Mouse (Mus musculus): ENCODE data around the gene Olfr146. TPM values are rescaled to one million over a fixed set of nuclear protein-coding genes. Genes with fewer than 3 reads are reported as not detected.

Gene Olfr146
- not detected for polyA plus RNA-seq (2017; shearing (Covaris generic))

DNA sequence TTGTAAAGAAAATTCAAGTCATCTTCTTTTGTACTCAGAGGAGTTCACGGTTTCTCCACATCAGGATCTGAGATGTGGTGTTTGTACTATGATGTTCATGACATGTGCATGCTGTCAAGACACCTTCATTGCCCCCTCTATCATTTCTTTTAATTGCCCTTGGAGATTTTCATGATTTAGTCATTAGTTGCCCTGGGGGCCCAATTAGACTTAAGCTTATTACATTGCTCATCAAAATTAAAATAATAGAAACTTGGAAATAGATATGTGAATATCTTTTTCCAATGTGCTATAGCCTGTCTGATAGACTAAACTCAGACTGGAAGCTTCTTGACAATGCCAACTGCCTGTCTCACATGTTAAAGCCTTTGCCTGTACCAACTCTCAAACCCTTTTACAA is at the start of gene Olfr146:
Gene Olfr146 (minus strand): TSS at position 101 of the 400 bp plus-strand sequence.

GRCm38 (mm10) chr9:39064851-39065250 is 41.7 kb upstream of the Olfr146 start, which contains the start of gene Olfr937:
Gene Olfr937, minus strand, starts transcription at chr9:39064951.

GRCm38 (mm10) chr9:38999583-38999982 is 23.6 kb downstream of the Olfr146 start, which contains the start of gene Olfr935:
Gene Olfr935, minus strand, starts transcription at chr9:38999683.

DNA sequence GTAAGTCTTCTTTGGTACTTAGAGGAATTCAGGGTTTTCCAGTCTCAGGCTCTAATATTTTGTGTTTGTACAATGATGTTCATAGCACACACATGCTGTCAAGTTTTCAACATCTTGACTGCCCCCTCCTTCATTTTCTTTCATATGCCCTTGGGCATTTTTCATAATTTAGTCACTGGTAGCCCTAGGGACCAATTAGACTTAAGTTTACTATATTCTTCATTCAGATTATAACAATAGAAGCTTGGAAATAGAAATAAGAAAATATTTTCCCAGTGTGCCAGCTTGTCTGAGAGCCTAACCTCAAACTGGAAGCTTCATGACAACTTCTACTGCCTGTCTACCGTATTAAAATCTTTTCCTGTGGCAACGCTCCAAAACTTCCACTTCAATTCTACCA is 35.0 kb downstream of the Olfr146 start, which contains the start of gene Olfr934:
Gene Olfr934 (minus strand): TSS at position 101 of the 400 bp plus-strand sequence.

GRCm38 (mm10) chr9:38972013-38972412 is 51.2 kb downstream of the Olfr146 start, which contains the start of gene Olfr933:
Gene Olfr933, plus strand, starts transcription at chr9:38972313.

Other genes with a start within 250 kb of the Olfr146 start
- not detected for gene Olfr922, start 208.8 kb downstream of the Olfr146 start, polyA plus RNA-seq (2017; shearing (Covaris generic))
- gene Olfr923, start 196.8 kb downstream of the Olfr146 start, polyA plus RNA-seq (2017; shearing (Covaris generic)) = not detected
- not detected for gene Olfr924, start 178.9 kb downstream of the Olfr146 start, polyA plus RNA-seq (2017; shearing (Covaris generic))
- gene Olfr26, start 168.3 kb downstream of the Olfr146 start, polyA plus RNA-seq (2017; shearing (Covaris generic)) = not detected
- gene Olfr926, start 146.3 kb downstream of the Olfr146 start, polyA plus RNA-seq (2017; shearing (Covaris generic)) = not detected
- not detected for gene Olfr930, start 93.6 kb downstream of the Olfr146 start, polyA plus RNA-seq (2017; shearing (Covaris generic))
- 0.11 TPM for gene Olfr933, start 51.1 kb downstream of the Olfr146 start, polyA plus RNA-seq (2017; shearing (Covaris generic))
- 0.21 TPM for gene Olfr934, start 35.1 kb downstream of the Olfr146 start, polyA plus RNA-seq (2017; shearing (Covaris generic))
- not detected for gene Olfr935, start 23.7 kb downstream of the Olfr146 start, polyA plus RNA-seq (2017; shearing (Covaris generic))
- 0.55 TPM for gene Olfr937, start 41.6 kb upstream of the Olfr146 start, polyA plus RNA-seq (2017; shearing (Covaris generic))
- not detected for gene Olfr938, start 55.5 kb upstream of the Olfr146 start, polyA plus RNA-seq (2017; shearing (Covaris generic))
- gene Olfr27, start 104.8 kb upstream of the Olfr146 start, polyA plus RNA-seq (2017; shearing (Covaris generic)) = not detected
- 0.13 TPM for gene Olfr943, start 142.9 kb upstream of the Olfr146 start, polyA plus RNA-seq (2017; shearing (Covaris generic))
- gene Olfr944, start 178.5 kb upstream of the Olfr146 start, polyA plus RNA-seq (2017; shearing (Covaris generic)) = 0.41 TPM
- gene Olfr1537, start 226.6 kb upstream of the Olfr146 start, polyA plus RNA-seq (2017; shearing (Covaris generic)) = not detected